Mouse (Mus musculus) limb, embryonic 13.5 days (tissue): ENCODE measurements around the gene Gm37240. TPM values are rescaled to one million over a fixed set of nuclear protein-coding genes. Genes with fewer than 3 reads are reported as not detected.
"Not testable (repeated sequence)": the region's sequence is repeated elsewhere in the genome, so short reads cannot be mapped to it uniquely, and the experiment has no call there.

Experiments
- ATAC-seq: fragments of 200-750 bp; cut with Nextera tagmentation; 2 replicates; pipeline ENCODE4 v1.8.0; 2017; ENCODE audit warnings: low read depth, moderate number of reproducible peaks, moderate TSS enrichment; ENCODE audit not compliant: low FRiP score
- H3K27ac ChIP-seq: fragments of 300-500 bp; sonication (generic); 2 replicates; pipeline ENCODE4 v1.5.1; 2015; ENCODE audit warnings: inconsistent platforms, mild to moderate bottlenecking, moderate library complexity
- H3K27me3 ChIP-seq: fragments of 300-500 bp; sonication (generic); 2 replicates; pipeline ENCODE4 v1.6.1; 2015; ENCODE audit warnings: mild to moderate bottlenecking, inconsistent platforms
- H3K36me3 ChIP-seq: fragments of 300-500 bp; sonication (generic); 2 replicates; pipeline ENCODE4 v1.6.1; 2015; ENCODE audit warnings: inconsistent platforms, mild to moderate bottlenecking, moderate library complexity
- H3K4me1 ChIP-seq: fragments of 300-500 bp; sonication (generic); 2 replicates; pipeline ENCODE4 v1.6.1; 2015; ENCODE audit warnings: inconsistent platforms
- H3K4me2 ChIP-seq: fragments of 300-500 bp; sonication (generic); replicated peaks from 2 replicates; pipeline ENCODE4 v1.6.1; 2015; ENCODE audit warnings: inconsistent platforms, mild to moderate bottlenecking, moderate library complexity
- H3K4me3 ChIP-seq: fragments of 300-500 bp; sonication (generic); 2 replicates; pipeline ENCODE4 v1.5.1; 2015; ENCODE audit warnings: moderate library complexity, mild to moderate bottlenecking, inconsistent platforms
- H3K9ac ChIP-seq: fragments of 300-500 bp; sonication (generic); 2 replicates; pipeline ENCODE4 v1.6.1; 2015; ENCODE audit warnings: mild to moderate bottlenecking, inconsistent platforms
- H3K9me3 ChIP-seq: fragments of 300-500 bp; sonication (generic); 2 replicates; pipeline ENCODE4 v1.6.1; 2016; ENCODE audit warnings: inconsistent platforms
- WGBS: fragments of 180-500 bp; shearing (Covaris S2); methylation state at CpG from one replicate; pipeline ENCODE4 v1.1.7; 2015; 5-methylcytosine and 5-hydroxymethylcytosine counted together
- polyA plus RNA-seq: library from polyadenylated mRNA; unstranded; fragments of >200 nt; fragmentation: Nextera tagmentation; extraction: Ambion mirVana; gene quantifications from 2 replicates; pipeline ENCODE4 v1.2.1, GENCODE M21; 2015

The Gm37240 gene
- polyA plus RNA-seq, 1 experiment from 2014 or later = 6.1 TPM

GRCm38 (mm10) chr3:84586736-84587135 lies 1300.6 kb downstream of the Gm37240 start:
- H3K4me1 ChIP-seq = peaks cover 8% of the 10 kb centered on the region
- no peak overlapping the region for H3K4me2 ChIP-seq
- 37% methylated on average over 5 of the region's 5 CpGs for WGBS
- no peak overlapping the region for H3K27ac ChIP-seq
- H3K9ac ChIP-seq = no peak overlapping the region
- H3K4me3 ChIP-seq = no peak overlapping the region
- no peaks in the 10 kb centered on the region for H3K27me3 ChIP-seq
- no peak for ATAC-seq
- no peaks in the 10 kb centered on the region for H3K36me3 ChIP-seq
- H3K9me3 ChIP-seq = no peaks in the 10 kb centered on the region

GRCm38 (mm10) chr3:84582913-84583276 lies 1304.4 kb downstream of the Gm37240 start:
- under 1% methylated on average over 27 of the region's 27 CpGs for WGBS
- no peaks in the 10 kb centered on the region for H3K9me3 ChIP-seq
- peaks cover 28% of the 10 kb centered on the region for H3K4me1 ChIP-seq
- H3K4me3 ChIP-seq = peak overlapping the region; percentile 85
- no peak; the same call in 1 of the 2 replicates for ATAC-seq
- H3K27me3 ChIP-seq = no peaks in the 10 kb centered on the region
- peak overlapping the region; percentile 88 for H3K9ac ChIP-seq
- H3K36me3 ChIP-seq = no peaks in the 10 kb centered on the region
- H3K27ac ChIP-seq = peak overlapping the region; percentile 40; the same call in 1 of the 2 replicates
- peak overlapping the region; percentile 83 for H3K4me2 ChIP-seq

GRCm38 (mm10) chr3:84582023-84582912 lies 1305.0 kb downstream of the Gm37240 start, which contains the start of gene Arfip1:
TSS of gene Arfip1 (minus strand) at chr3:84582625.
- H3K27me3 ChIP-seq = no peaks in the 10 kb centered on the region
- peak within 1 kb of the TSS; percentile 85 for H3K4me3 ChIP-seq
- peak within 1 kb of the TSS; percentile 88 for H3K27ac ChIP-seq
- peak within 1 kb of the TSS; percentile 83 for H3K4me2 ChIP-seq
- no peaks in the 10 kb centered on the region for H3K9me3 ChIP-seq
- peak within 1 kb of the TSS; percentile 88 for H3K9ac ChIP-seq
- under 1% methylated on average over 52 of the region's 70 CpGs for WGBS
- H3K4me1 ChIP-seq = peaks cover 28% of the 10 kb centered on the region
- peak; percentile 98 for ATAC-seq
- H3K36me3 ChIP-seq = no peaks in the 10 kb centered on the region

- peaks cover 28% of the 10 kb centered on the region for H3K4me1 ChIP-seq
- 0% methylated on average over 4 of the region's 4 CpGs for WGBS
- ATAC-seq = no peak
These were observed 1305.7 kb downstream of the Gm37240 start for GRCm38 (mm10) chr3:84581696-84582022.

GRCm38 (mm10) chr3:84580716-84581115 lies 1306.6 kb downstream of the Gm37240 start:
- Histone ChIP-seq H3K4me2 (peak overlapping the region; percentile 83), H3K27ac (no peak overlapping the region), H3K36me3 (no peaks in the 10 kb centered on the region), H3K4me3 (peak overlapping the region; percentile 85), H3K9ac (peak overlapping the region; percentile 88; the same call in 1 of the 2 replicates), H3K9me3 (no peaks in the 10 kb centered on the region), H3K27me3 (no peaks in the 10 kb centered on the region), H3K4me1 (peaks cover 28% of the 10 kb centered on the region)
- 51% methylated on average over 4 of the region's 4 CpGs for WGBS
- ATAC-seq = no peak

More at GRCm38 (mm10) chr3:84581696-84582022, 1305.7 kb downstream of the Gm37240 start:
- Histone ChIP-seq H3K4me2 (peak overlapping the region; percentile 83), H3K36me3 (no peaks in the 10 kb centered on the region), H3K9ac (peak overlapping the region; percentile 88), H3K4me3 (peak overlapping the region; percentile 85), H3K27me3 (no peaks in the 10 kb centered on the region), H3K9me3 (no peaks in the 10 kb centered on the region), H3K27ac (peak overlapping the region; percentile 88)

GRCm38 (mm10) chr3:84570501-84570900 lies 1316.8 kb downstream of the Gm37240 start:
- Histone ChIP-seq H3K4me1 (0 out of 2 replicates have a peak, but pooled peaks cover 9% of the 10 kb centered on the region), H3K27ac (no peak overlapping the region), H3K36me3 (no peaks in the 10 kb centered on the region), H3K9me3 (no peaks in the 10 kb centered on the region), H3K4me3 (no peak overlapping the region), H3K27me3 (no peaks in the 10 kb centered on the region), H3K4me2 (no peak overlapping the region), H3K9ac (no peak overlapping the region)
- ATAC-seq = no peak
- WGBS = 82% methylated on average over 3 of the region's 3 CpGs

- no peak overlapping the region for H3K9ac ChIP-seq
- H3K4me1 ChIP-seq = 0 out of 2 replicates have a peak, but pooled peaks cover 9% of the 10 kb centered on the region
- 73% methylated on average over 6 of the region's 6 CpGs for WGBS
- H3K9me3 ChIP-seq = no peaks in the 10 kb centered on the region
- H3K4me2 ChIP-seq = no peak overlapping the region
- H3K4me3 ChIP-seq = no peak overlapping the region
- H3K27me3 ChIP-seq = no peaks in the 10 kb centered on the region
- H3K36me3 ChIP-seq = no peaks in the 10 kb centered on the region
- H3K27ac ChIP-seq = no peak overlapping the region
- no peak for ATAC-seq
These were observed 1317.7 kb downstream of the Gm37240 start for GRCm38 (mm10) chr3:84569587-84569986.

- 90% methylated on average over 6 of the region's 6 CpGs for WGBS
- H3K9ac ChIP-seq = no peak overlapping the region
- no peak for ATAC-seq
These were observed 1318.8 kb downstream of the Gm37240 start for GRCm38 (mm10) chr3:84568540-84568939.

GRCm38 (mm10) chr3:84563415-84563814 lies 1323.9 kb downstream of the Gm37240 start:
- H3K9ac ChIP-seq = no peak overlapping the region
- no peak overlapping the region for H3K4me3 ChIP-seq
- H3K9me3 ChIP-seq = no peaks in the 10 kb centered on the region
- no peak for ATAC-seq
- no peaks in the 10 kb centered on the region for H3K4me1 ChIP-seq
- no peak overlapping the region for H3K27ac ChIP-seq
- H3K4me2 ChIP-seq = no peak overlapping the region
- no peaks in the 10 kb centered on the region for H3K36me3 ChIP-seq
- 93% methylated on average over 4 of the region's 4 CpGs for WGBS
- no peaks in the 10 kb centered on the region for H3K27me3 ChIP-seq

More at GRCm38 (mm10) chr3:84568540-84568939, 1318.8 kb downstream of the Gm37240 start:
- no peaks in the 10 kb centered on the region for H3K9me3 ChIP-seq
- H3K27me3 ChIP-seq = no peaks in the 10 kb centered on the region
- H3K4me1 ChIP-seq = 0 out of 2 replicates have a peak, but pooled peaks cover 9% of the 10 kb centered on the region
- no peak overlapping the region for H3K4me3 ChIP-seq
- H3K4me2 ChIP-seq = no peak overlapping the region
- no peaks in the 10 kb centered on the region for H3K36me3 ChIP-seq
- no peak overlapping the region for H3K27ac ChIP-seq

GRCm38 (mm10) chr3:84562911-84563310 lies 1324.4 kb downstream of the Gm37240 start:
- not testable (repeated sequence) for H3K4me2 ChIP-seq, H3K4me1 ChIP-seq, H3K36me3 ChIP-seq, ATAC-seq, H3K4me3 ChIP-seq, H3K9me3 ChIP-seq, H3K9ac ChIP-seq, H3K27me3 ChIP-seq, H3K27ac ChIP-seq
- 96% methylated on average over 2 of the region's 2 CpGs for WGBS

- ATAC-seq = no peak
- no peak overlapping the region for H3K27ac ChIP-seq
- H3K4me1 ChIP-seq = peaks cover 9% of the 10 kb centered on the region; the same call in 1 of the 2 replicates
- no peaks in the 10 kb centered on the region for H3K27me3 ChIP-seq
- H3K36me3 ChIP-seq = no peaks in the 10 kb centered on the region
- H3K9me3 ChIP-seq = no peaks in the 10 kb centered on the region
- no peak overlapping the region for H3K9ac ChIP-seq
- WGBS = 87% methylated on average over 3 of the region's 3 CpGs
- no peak overlapping the region for H3K4me3 ChIP-seq
- H3K4me2 ChIP-seq = no peak overlapping the region
These were observed 1329.0 kb downstream of the Gm37240 start for GRCm38 (mm10) chr3:84558301-84558700.

- Histone ChIP-seq H3K4me1 (peaks cover 9% of the 10 kb centered on the region; the same call in 1 of the 2 replicates), H3K9ac (no peak overlapping the region), H3K9me3 (no peaks in the 10 kb centered on the region), H3K27me3 (no peaks in the 10 kb centered on the region), H3K4me3 (no peak overlapping the region), H3K27ac (no peak overlapping the region), H3K36me3 (no peaks in the 10 kb centered on the region), H3K4me2 (no peak overlapping the region)
- 83% methylated on average over 3 of the region's 3 CpGs for WGBS
- no peak for ATAC-seq
These were observed 1331.5 kb downstream of the Gm37240 start for GRCm38 (mm10) chr3:84555780-84556179.
